Mouse (Mus musculus): ENCODE measurements around the gene Ppm1b. TPM values are rescaled to one million over a fixed set of nuclear protein-coding genes. Genes with fewer than 3 reads are reported as not detected.

Gene Ppm1b
- polyA plus RNA-seq, 1 experiment: 14.4 TPM

DNA sequence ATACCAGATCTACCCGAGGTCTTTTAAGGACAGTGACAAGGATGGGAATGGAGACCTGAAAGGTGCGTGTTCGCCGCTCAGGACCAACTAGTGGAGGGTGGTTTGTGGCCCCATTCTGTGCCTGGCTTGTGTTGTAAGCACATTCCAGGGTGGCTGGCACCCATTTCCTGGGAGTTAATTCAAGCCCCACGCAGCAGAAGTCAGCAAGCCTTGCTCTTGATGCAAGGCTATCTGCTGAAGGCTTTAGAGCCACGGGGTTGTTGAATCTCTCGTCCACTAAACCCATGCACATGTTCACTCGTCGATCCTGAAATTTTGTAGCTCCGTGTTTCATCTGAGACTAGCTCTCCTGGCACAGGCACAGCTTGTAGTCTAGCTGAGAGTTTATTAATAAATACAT, 72.3 kb downstream of the Ppm1b start:
- Histone ChIP-seq H3K27me3 (replicated peaks) (peaks cover 8% of the 10 kb centered on the region), H3K4me1 (peaks cover 37% of the 10 kb centered on the region), H3K36me3 (replicated peaks; ENCODE audit: low read length) (peaks cover 18% of the 10 kb centered on the region), H3K4me3 (replicated peaks) (no peak overlapping the region), H3K9me3 (no peaks in the 10 kb centered on the region)
- TF ChIP-seq FLI1 (IDR thresholded peaks at IDR 0.05; ENCODE audit: low read length) (no peak), GATA1 (IDR thresholded peaks at IDR 0.05; ENCODE audit: borderline replicate concordance, low read length) (no peak)

GRCm38 (mm10) chr17:85030651-85031050, 74.1 kb downstream of the Ppm1b start:
- Histone ChIP-seq H3K4me1 (peaks cover 43% of the 10 kb centered on the region), H3K36me3 (replicated peaks; ENCODE audit: low read length) (peaks cover 4% of the 10 kb centered on the region), H3K4me3 (replicated peaks) (no peak overlapping the region), H3K27me3 (replicated peaks) (peaks cover 10% of the 10 kb centered on the region), H3K9me3 (no peaks in the 10 kb centered on the region)
- no peak for TF ChIP-seq FLI1 (IDR thresholded peaks at IDR 0.05; ENCODE audit: low read length)
- no peak for TF ChIP-seq GATA1 (IDR thresholded peaks at IDR 0.05; ENCODE audit: borderline replicate concordance, low read length)

DNA sequence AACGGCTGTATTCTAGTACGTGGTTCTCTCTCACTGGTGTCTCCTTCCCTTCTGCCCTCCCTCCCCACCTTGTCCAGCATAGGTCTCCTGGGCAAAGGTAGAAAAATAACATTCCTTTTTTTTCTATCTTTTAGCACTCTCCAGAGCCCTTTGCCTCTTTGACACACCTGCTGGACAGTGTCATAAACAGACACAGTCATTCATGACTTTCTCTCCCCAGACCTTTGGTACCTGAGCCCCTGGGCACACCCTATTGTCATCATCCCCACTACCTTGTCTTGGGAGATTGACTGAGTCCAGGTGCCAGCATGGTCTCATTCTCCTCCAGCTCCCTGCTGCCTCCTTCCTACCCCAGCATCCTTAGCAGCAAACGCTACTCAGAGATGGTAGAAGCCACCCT, 76.5 kb downstream of the Ppm1b start:
- Histone ChIP-seq H3K4me3 (replicated peaks) (no peak overlapping the region), H3K9me3 (no peaks in the 10 kb centered on the region), H3K4me1 (peaks cover 41% of the 10 kb centered on the region), H3K27me3 (replicated peaks) (peaks cover 11% of the 10 kb centered on the region), H3K36me3 (replicated peaks; ENCODE audit: low read length) (no peaks in the 10 kb centered on the region)
- TF ChIP-seq GATA1 (IDR thresholded peaks at IDR 0.05; ENCODE audit: borderline replicate concordance, low read length) (no peak), FLI1 (IDR thresholded peaks at IDR 0.05; ENCODE audit: low read length) (no peak)

DNA sequence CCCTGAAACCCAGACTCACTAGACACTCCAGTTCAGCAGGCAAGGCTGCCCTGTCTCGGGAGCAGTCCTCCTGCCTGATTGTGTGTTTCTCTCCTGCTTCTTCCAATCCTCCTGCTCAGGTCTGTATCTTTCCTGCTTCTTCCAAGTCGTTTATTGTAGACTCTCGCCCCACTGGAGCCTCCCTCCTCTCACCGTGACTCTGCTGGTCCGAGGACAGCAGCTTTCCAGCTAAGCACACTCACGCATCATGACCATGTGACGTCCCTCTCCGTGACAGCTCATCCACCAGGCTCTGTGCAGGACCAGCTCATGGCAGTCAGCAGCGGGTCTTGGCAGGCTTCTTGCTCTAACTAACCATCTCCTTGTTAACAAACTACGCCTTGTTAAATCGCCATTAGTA, 77.5 kb downstream of the Ppm1b start:
- Histone ChIP-seq H3K36me3 (replicated peaks; ENCODE audit: low read length) (no peaks in the 10 kb centered on the region), H3K4me3 (replicated peaks) (peak overlapping the region; percentile 47), H3K4me1 (peaks cover 33% of the 10 kb centered on the region)

GRCm38 (mm10) chr17:85037855-85038254, 81.3 kb downstream of the Ppm1b start:
- Histone ChIP-seq H3K27me3 (replicated peaks) (peaks cover 10% of the 10 kb centered on the region), H3K9me3 (no peaks in the 10 kb centered on the region), H3K4me1 (peaks cover 12% of the 10 kb centered on the region; the same call in 1 of the 2 replicates), H3K4me3 (replicated peaks) (no peak overlapping the region), H3K36me3 (replicated peaks; ENCODE audit: low read length) (no peaks in the 10 kb centered on the region)
- TF ChIP-seq GATA1 (IDR thresholded peaks at IDR 0.05; ENCODE audit: borderline replicate concordance, low read length): no peak
- TF ChIP-seq FLI1 (IDR thresholded peaks at IDR 0.05; ENCODE audit: low read length): no peak

More for the DNA sequence above, 77.5 kb downstream of the Ppm1b start:
- H3K9me3 ChIP-seq: no peaks in the 10 kb centered on the region
- peaks cover 11% of the 10 kb centered on the region for H3K27me3 ChIP-seq (replicated peaks)
- TF ChIP-seq GATA1 (IDR thresholded peaks at IDR 0.05; ENCODE audit: borderline replicate concordance, low read length): no peak
- no peak for TF ChIP-seq FLI1 (IDR thresholded peaks at IDR 0.05; ENCODE audit: low read length)

GRCm38 (mm10) chr17:85038311-85038710, 81.8 kb downstream of the Ppm1b start:
- Histone ChIP-seq H3K27me3 (replicated peaks) (peaks cover 11% of the 10 kb centered on the region), H3K4me3 (replicated peaks) (no peak overlapping the region), H3K36me3 (replicated peaks; ENCODE audit: low read length) (no peaks in the 10 kb centered on the region), H3K9me3 (no peaks in the 10 kb centered on the region), H3K4me1 (peaks cover 12% of the 10 kb centered on the region; the same call in 1 of the 2 replicates)
- TF ChIP-seq GATA1 (IDR thresholded peaks at IDR 0.05; ENCODE audit: borderline replicate concordance, low read length) (no peak), FLI1 (IDR thresholded peaks at IDR 0.05; ENCODE audit: low read length) (no peak)

DNA sequence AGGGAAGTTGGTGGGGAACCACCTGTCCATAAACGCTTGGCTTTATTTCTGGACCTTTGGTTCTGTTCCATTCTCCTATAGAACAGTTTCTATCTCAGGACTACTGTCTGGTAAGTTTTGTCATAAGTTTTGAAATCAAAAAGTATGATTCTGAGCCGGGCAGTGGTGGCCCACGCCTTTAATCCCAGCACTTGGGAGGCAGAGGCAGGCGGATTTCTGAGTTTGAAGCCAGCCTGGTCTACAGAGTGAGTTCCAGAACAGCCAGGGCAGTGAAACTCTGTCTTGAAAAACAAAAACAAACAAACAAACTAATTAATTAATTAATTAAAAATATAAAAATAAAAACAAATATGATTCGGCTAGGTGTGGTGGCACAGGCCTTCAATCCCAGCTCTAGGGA, 82.2 kb downstream of the Ppm1b start:
- Histone ChIP-seq H3K4me3 (replicated peaks) (no peak overlapping the region), H3K36me3 (replicated peaks; ENCODE audit: low read length) (no peaks in the 10 kb centered on the region), H3K9me3 (no peaks in the 10 kb centered on the region), H3K4me1 (peaks cover 11% of the 10 kb centered on the region; the same call in 1 of the 2 replicates), H3K27me3 (replicated peaks) (peaks cover 14% of the 10 kb centered on the region)
- TF ChIP-seq GATA1 (IDR thresholded peaks at IDR 0.05; ENCODE audit: borderline replicate concordance, low read length) (no peak), FLI1 (IDR thresholded peaks at IDR 0.05; ENCODE audit: low read length) (no peak)

GRCm38 (mm10) chr17:85040913-85041312, 84.4 kb downstream of the Ppm1b start:
- no peaks in the 10 kb centered on the region for H3K36me3 ChIP-seq (replicated peaks; ENCODE audit: low read length)
- H3K9me3 ChIP-seq: no peaks in the 10 kb centered on the region
- H3K27me3 ChIP-seq (replicated peaks): peaks cover 17% of the 10 kb centered on the region
- no peak for TF ChIP-seq GATA1 (IDR thresholded peaks at IDR 0.05; ENCODE audit: borderline replicate concordance, low read length)
- no peak for TF ChIP-seq FLI1 (IDR thresholded peaks at IDR 0.05; ENCODE audit: low read length)
- H3K4me1 ChIP-seq: peaks cover 3% of the 10 kb centered on the region; the same call in 1 of the 2 replicates
- no peak overlapping the region for H3K4me3 ChIP-seq (replicated peaks)

GRCm38 (mm10) chr17:85042419-85042818, 85.9 kb downstream of the Ppm1b start:
- Histone ChIP-seq H3K27me3 (replicated peaks) (peaks cover 19% of the 10 kb centered on the region), H3K4me1 (peaks cover 3% of the 10 kb centered on the region; the same call in 1 of the 2 replicates), H3K36me3 (replicated peaks; ENCODE audit: low read length) (no peaks in the 10 kb centered on the region), H3K4me3 (replicated peaks) (no peak overlapping the region), H3K9me3 (no peaks in the 10 kb centered on the region)
- TF ChIP-seq FLI1 (IDR thresholded peaks at IDR 0.05; ENCODE audit: low read length): no peak
- no peak for TF ChIP-seq GATA1 (IDR thresholded peaks at IDR 0.05; ENCODE audit: borderline replicate concordance, low read length)

GRCm38 (mm10) chr17:85043404-85043816, 86.9 kb downstream of the Ppm1b start:
- peaks cover 3% of the 10 kb centered on the region; the same call in 1 of the 2 replicates for H3K4me1 ChIP-seq
- peaks cover 20% of the 10 kb centered on the region for H3K27me3 ChIP-seq (replicated peaks)
- H3K9me3 ChIP-seq: no peaks in the 10 kb centered on the region
- TF ChIP-seq FLI1 (IDR thresholded peaks at IDR 0.05; ENCODE audit: low read length): no peak
- TF ChIP-seq GATA1 (IDR thresholded peaks at IDR 0.05; ENCODE audit: borderline replicate concordance, low read length): no peak
- H3K4me3 ChIP-seq (replicated peaks): no peak overlapping the region
- H3K36me3 ChIP-seq (replicated peaks; ENCODE audit: low read length): no peaks in the 10 kb centered on the region
